Mouse (Mus musculus): ENCODE data around the gene Zbtb20. TPM values are rescaled to one million over a fixed set of nuclear protein-coding genes. Genes with fewer than 3 reads are reported as not detected.

Zbtb20 gene
- total and polyA plus RNA-seq, 3 experiments = 31.1 to 199 (median 161) TPM

- H3K27me3 ChIP-seq (ENCODE audit: control insufficient read depth, insufficient read depth, low read length) = no peaks in the 10 kb centered on the region
- H3K27ac ChIP-seq = peak overlapping the region; percentile 79
- TF ChIP-seq EP300 (IDR thresholded peaks at IDR 0.05; ENCODE audit: insufficient read depth, low read depth, low read length) (no peak), CTCF (IDR thresholded peaks at IDR 0.05) (no peak), POLR2A (IDR thresholded peaks at IDR 0.05; ENCODE audit: insufficient read depth, low read depth, low read length) (no peak)
- peaks cover 11% of the 10 kb centered on the region for H3K4me1 ChIP-seq (ENCODE audit: control insufficient read depth, insufficient read depth, low read length)
- WGBS = 20% methylated on average over 9 of the region's 9 CpGs
- no peak for DNase-seq
- peaks cover 2% of the 10 kb centered on the region; the same call in 1 of the 2 replicates for H3K79me2 ChIP-seq (replicated peaks; ENCODE audit: control insufficient read depth, insufficient read depth, low read length)
- intact Hi-C loops (cut with DNase I) = loop anchor here (2.0 to 10.0 kb wide), 2 partner anchors 35 to 69 kb away; no protein-coding TSS in a partner anchor
- peak overlapping the region; percentile 34 for H3K4me3 ChIP-seq
- peaks cover 35% of the 10 kb centered on the region for H3K36me3 ChIP-seq (ENCODE audit: control insufficient read depth, insufficient read depth, low read length)
- H3K9ac ChIP-seq (ENCODE audit: low read depth, low read length) = peak overlapping the region; percentile 54
Observed at GRCm38 (mm10) chr16:43506189-43506751, 630.6 kb downstream of the Zbtb20 start.

- H3K4me3 ChIP-seq = peak overlapping the region; percentile 34
- peak overlapping the region; percentile 58 for H3K9ac ChIP-seq (ENCODE audit: low read depth, low read length)
- no peak for TF ChIP-seq EP300 (IDR thresholded peaks at IDR 0.05; ENCODE audit: insufficient read depth, low read depth, low read length)
- no peak for TF ChIP-seq CTCF (IDR thresholded peaks at IDR 0.05)
- H3K79me2 ChIP-seq (replicated peaks; ENCODE audit: control insufficient read depth, insufficient read depth, low read length) = peaks cover 2% of the 10 kb centered on the region; the same call in 1 of the 2 replicates
- H3K36me3 ChIP-seq (ENCODE audit: control insufficient read depth, insufficient read depth, low read length) = peaks cover 30% of the 10 kb centered on the region
- 40% methylated on average over 10 of the region's 10 CpGs for WGBS
- peaks cover 11% of the 10 kb centered on the region for H3K4me1 ChIP-seq (ENCODE audit: control insufficient read depth, insufficient read depth, low read length)
- H3K27ac ChIP-seq = peak overlapping the region; percentile 79
- no peaks in the 10 kb centered on the region for H3K27me3 ChIP-seq (ENCODE audit: control insufficient read depth, insufficient read depth, low read length)
- DNase-seq = no peak
- intact Hi-C loops (cut with DNase I) = loop anchor here (2.0 to 10.0 kb wide), 2 partner anchors 34 to 68 kb away; no protein-coding TSS in a partner anchor
Observed at GRCm38 (mm10) chr16:43506771-43507405, 631.2 kb downstream of the Zbtb20 start.

- peaks cover 23% of the 10 kb centered on the region for H3K36me3 ChIP-seq (ENCODE audit: control insufficient read depth, insufficient read depth, low read length)
- 0 out of 2 replicates have a peak overlapping the region, but pooled peaks have one; percentile 11 for H3K9ac ChIP-seq (ENCODE audit: low read depth, low read length)
- WGBS = 75% methylated on average over 9 of the region's 9 CpGs
- H3K27me3 ChIP-seq (ENCODE audit: control insufficient read depth, insufficient read depth, low read length) = no peaks in the 10 kb centered on the region
- peak overlapping the region; percentile 79 for H3K27ac ChIP-seq
- intact Hi-C loops (cut with DNase I) = loop anchor here (10.0 kb wide), 1 partner anchor 66 kb away; no protein-coding TSS in a partner anchor
- H3K4me3 ChIP-seq = no peak overlapping the region
- no peak for TF ChIP-seq POLR2A (IDR thresholded peaks at IDR 0.05; ENCODE audit: insufficient read depth, low read depth, low read length)
- TF ChIP-seq EP300 (IDR thresholded peaks at IDR 0.05; ENCODE audit: insufficient read depth, low read depth, low read length) = no peak
- no peak for TF ChIP-seq CTCF (IDR thresholded peaks at IDR 0.05)
- H3K79me2 ChIP-seq (replicated peaks; ENCODE audit: control insufficient read depth, insufficient read depth, low read length) = peaks cover 2% of the 10 kb centered on the region; the same call in 1 of the 2 replicates
- no peak for DNase-seq
- H3K4me1 ChIP-seq (ENCODE audit: control insufficient read depth, insufficient read depth, low read length) = peaks cover 6% of the 10 kb centered on the region
Observed at GRCm38 (mm10) chr16:43508166-43508998, 632.7 kb downstream of the Zbtb20 start.

GRCm38 (mm10) chr16:43510516-43510915 lies 634.8 kb downstream of the Zbtb20 start:
- Histone ChIP-seq H3K4me1 (ENCODE audit: control insufficient read depth, insufficient read depth, low read length) (peaks cover 7% of the 10 kb centered on the region), H3K36me3 (ENCODE audit: control insufficient read depth, insufficient read depth, low read length) (peaks cover 23% of the 10 kb centered on the region), H3K27ac (peak overlapping the region; percentile 20), H3K9ac (ENCODE audit: low read depth, low read length) (no peak overlapping the region), H3K79me2 (replicated peaks; ENCODE audit: control insufficient read depth, insufficient read depth, low read length) (no peaks in the 10 kb centered on the region), H3K4me3 (no peak overlapping the region), H3K27me3 (ENCODE audit: control insufficient read depth, insufficient read depth, low read length) (no peaks in the 10 kb centered on the region)
- DNase-seq = no peak
- 72% methylated on average over 5 of the region's 5 CpGs for WGBS
- intact Hi-C loops (cut with DNase I) = no loop called here
- peak; percentile 52 for TF ChIP-seq CTCF (IDR thresholded peaks at IDR 0.05)
- TF ChIP-seq POLR2A (IDR thresholded peaks at IDR 0.05; ENCODE audit: insufficient read depth, low read depth, low read length) = no peak

GRCm38 (mm10) chr16:43511531-43511930 lies 635.9 kb downstream of the Zbtb20 start:
- no peaks in the 10 kb centered on the region for H3K27me3 ChIP-seq (ENCODE audit: control insufficient read depth, insufficient read depth, low read length)
- TF ChIP-seq EP300 (IDR thresholded peaks at IDR 0.05; ENCODE audit: insufficient read depth, low read depth, low read length) (no peak), POLR2A (IDR thresholded peaks at IDR 0.05; ENCODE audit: insufficient read depth, low read depth, low read length) (no peak), CTCF (IDR thresholded peaks at IDR 0.05) (no peak)
- intact Hi-C loops (cut with DNase I) = no loop called here
- no peak for DNase-seq
- peaks cover 25% of the 10 kb centered on the region for H3K36me3 ChIP-seq (ENCODE audit: control insufficient read depth, insufficient read depth, low read length)
- 74% methylated on average over 4 of the region's 4 CpGs for WGBS
- H3K79me2 ChIP-seq (replicated peaks; ENCODE audit: control insufficient read depth, insufficient read depth, low read length) = peaks cover 2% of the 10 kb centered on the region
- peak overlapping the region; percentile 21 for H3K27ac ChIP-seq
- H3K4me1 ChIP-seq (ENCODE audit: control insufficient read depth, insufficient read depth, low read length) = peaks cover 11% of the 10 kb centered on the region
- no peak overlapping the region for H3K9ac ChIP-seq (ENCODE audit: low read depth, low read length)
- H3K4me3 ChIP-seq = no peak overlapping the region

Data from heart, adult 2 months (tissue).